Mouse (Mus musculus) myocyte (in vitro differentiated cells): ENCODE results near the gene Muc20. TPM values are rescaled to one million over a fixed set of nuclear protein-coding genes. Genes with fewer than 3 reads are reported as not detected.

ENCODE experiments used
- H3K27me3 ChIP-seq: one replicate; pipeline ENCODE4 v1.6.1; 2011; ENCODE audit not compliant: control insufficient read depth, insufficient read depth, insufficient read length
- H3K36me3 ChIP-seq: one replicate; pipeline ENCODE4 v1.6.1; 2011; ENCODE audit not compliant: control insufficient read depth, insufficient read depth
- H3K4me2 ChIP-seq: one replicate; pipeline ENCODE4 v1.6.1; 2011; ENCODE audit warnings: low read depth, control low read depth
- H3K4me3 ChIP-seq: one replicate; pipeline ENCODE4 v1.5.1; 2011; ENCODE audit warnings: mild to moderate bottlenecking, control low read depth, moderate library complexity
- H3K79me2 ChIP-seq: one replicate; pipeline ENCODE4 v1.6.1; 2011; ENCODE audit not compliant: control insufficient read depth, insufficient read depth
- H3ac ChIP-seq: one replicate; pipeline ENCODE4 v1.6.1; 2011; ENCODE audit not compliant: control insufficient read depth, insufficient read length
- CEBPB ChIP-seq: IDR thresholded peaks from 2 replicates; pipeline ENCODE4 v1.6.1; 2011; ENCODE audit warnings: mild to moderate bottlenecking, moderate library complexity; ENCODE audit not compliant: poor library complexity, insufficient read depth, severe bottlenecking
- E2F4 ChIP-seq: IDR thresholded peaks from one replicate; pipeline ENCODE4 v1.6.1; 2011; ENCODE audit warnings: mild to moderate bottlenecking, control low read depth, moderate library complexity; ENCODE audit not compliant: insufficient read depth
- MAX ChIP-seq: IDR thresholded peaks from one replicate; pipeline ENCODE4 v1.6.1; 2011; ENCODE audit warnings: low read depth, mild to moderate bottlenecking, control low read depth
- MYOD1 ChIP-seq, 3 experiments: IDR thresholded peaks; one replicate each; pipeline ENCODE4 v1.6.1; 2011; ENCODE audit warnings: control low read depth in 2 of 3, low read depth in 2 of 3, mild to moderate bottlenecking in 2 of 3, moderate library complexity in 1 of 3; ENCODE audit not compliant: insufficient read length in 2 of 3, control insufficient read depth in 1 of 3
- MYOG ChIP-seq, 3 experiments: IDR thresholded peaks; one replicate each; pipeline ENCODE4 v1.6.1; 2011; ENCODE audit warnings: control low read depth in 2 of 3, low read depth in 2 of 3, mild to moderate bottlenecking in 2 of 3; ENCODE audit not compliant: insufficient read length in 2 of 3, control insufficient read depth in 1 of 3, insufficient read depth in 1 of 3
- POLR2A ChIP-seq: IDR thresholded peaks from one replicate; pipeline ENCODE4 v1.6.1; 2011; ENCODE audit warnings: low read depth, mild to moderate bottlenecking, control low read depth, moderate library complexity; ENCODE audit not compliant: insufficient read length
- POLR2AphosphoS2 ChIP-seq: IDR thresholded peaks from one replicate; pipeline ENCODE4 v1.6.1; 2011; ENCODE audit warnings: low read depth, control low read depth; ENCODE audit not compliant: insufficient read length
- REST ChIP-seq: IDR thresholded peaks from one replicate; pipeline ENCODE4 v1.6.1; 2011; ENCODE audit warnings: mild to moderate bottlenecking, control low read depth, moderate library complexity; ENCODE audit not compliant: insufficient read depth, insufficient read length
- SRF ChIP-seq: IDR thresholded peaks from one replicate; pipeline ENCODE4 v1.6.1; 2011; ENCODE audit warnings: low read depth; ENCODE audit not compliant: control insufficient read depth, insufficient read length
- TCF12 ChIP-seq: IDR thresholded peaks from one replicate; pipeline ENCODE4 v1.6.1; 2011; ENCODE audit warnings: mild to moderate bottlenecking, control low read depth; ENCODE audit not compliant: poor library complexity, insufficient read depth, severe bottlenecking
- TCF3 ChIP-seq: IDR thresholded peaks from one replicate; pipeline ENCODE4 v1.6.1; 2011; ENCODE audit warnings: low read depth, control low read depth; ENCODE audit not compliant: insufficient read length
- USF1 ChIP-seq: IDR thresholded peaks from one replicate; pipeline ENCODE4 v1.6.1; 2011; ENCODE audit warnings: low read depth, mild to moderate bottlenecking, control low read depth, moderate library complexity
- polyA plus RNA-seq: library from polyadenylated mRNA; unstranded; fragments of >200 nt; fragmentation: generic; extraction: Trizol; gene quantifications from one replicate; pipeline ENCODE4 v1.2.1, GENCODE M21; 2012; ENCODE audit warnings: missing spikeins

The Muc20 gene
- polyA plus RNA-seq, 1 experiment = 0.01 TPM

GRCm38 (mm10) chr16:32824061-32824460, 26.8 kb upstream of the Muc20 start:
- Histone ChIP-seq H3ac (no peak overlapping the region), H3K36me3 (no peaks in the 10 kb centered on the region), H3K4me3 (no peak overlapping the region), H3K27me3 (no peaks in the 10 kb centered on the region), H3K4me2 (no peak overlapping the region), H3K79me2 (no peaks in the 10 kb centered on the region)
- TF ChIP-seq REST = no peak
- TF ChIP-seq POLR2AphosphoS2 = no peak
- TF ChIP-seq MYOG (IDR thresholded peaks at IDR 0.05; ENCODE audit: control insufficient read depth in 1 of 3, insufficient read depth in 1 of 3, insufficient read length in 2 of 3, low read depth in 2 of 3) = peak in 2 of 3 experiments; percentile 85 to 91
- TF ChIP-seq USF1 = no peak
- TF ChIP-seq MYOD1 (IDR thresholded peaks at IDR 0.05; ENCODE audit: control insufficient read depth in 1 of 3, insufficient read length in 2 of 3, low read depth in 2 of 3) = peak in 2 of 3 experiments; percentile 81 to 86

- TF ChIP-seq MYOD1 (IDR thresholded peaks at IDR 0.05; ENCODE audit: control insufficient read depth in 1 of 3, insufficient read length in 2 of 3, low read depth in 2 of 3) (peak in 1 of 3 experiments; percentile 6), SRF (no peak), TCF3 (no peak), E2F4 (no peak), POLR2AphosphoS2 (no peak), TCF12 (no peak), MYOG (IDR thresholded peaks at IDR 0.05; ENCODE audit: control insufficient read depth in 1 of 3, insufficient read depth in 1 of 3, insufficient read length in 2 of 3, low read depth in 2 of 3) (no peak), CEBPB (no peak)
- Histone ChIP-seq H3K79me2 (no peaks in the 10 kb centered on the region), H3K36me3 (no peaks in the 10 kb centered on the region)
Measured at GRCm38 (mm10) chr16:32823487-32823886, 26.3 kb upstream of the Muc20 start.

GRCm38 (mm10) chr16:32822881-32823280, 25.6 kb upstream of the Muc20 start:
- Histone ChIP-seq H3K4me2 (no peak overlapping the region), H3ac (no peak overlapping the region), H3K79me2 (no peaks in the 10 kb centered on the region), H3K27me3 (no peaks in the 10 kb centered on the region), H3K4me3 (no peak overlapping the region), H3K36me3 (no peaks in the 10 kb centered on the region)
- TF ChIP-seq TCF3 (no peak), POLR2A (no peak), MYOD1 (IDR thresholded peaks at IDR 0.05; ENCODE audit: control insufficient read depth in 1 of 3, insufficient read length in 2 of 3, low read depth in 2 of 3) (no peak), CEBPB (no peak), POLR2AphosphoS2 (no peak), MYOG (IDR thresholded peaks at IDR 0.05; ENCODE audit: control insufficient read depth in 1 of 3, insufficient read depth in 1 of 3, insufficient read length in 2 of 3, low read depth in 2 of 3) (no peak)

More at GRCm38 (mm10) chr16:32823487-32823886, 26.3 kb upstream of the Muc20 start:
- no peaks in the 10 kb centered on the region for H3K27me3 ChIP-seq
- no peak overlapping the region for H3ac ChIP-seq
- no peak overlapping the region for H3K4me2 ChIP-seq
- no peak overlapping the region for H3K4me3 ChIP-seq

GRCm38 (mm10) chr16:32822450-32822827, 25.2 kb upstream of the Muc20 start:
- H3K27me3 ChIP-seq = no peaks in the 10 kb centered on the region
- H3K4me2 ChIP-seq = no peak overlapping the region
- TF ChIP-seq CEBPB = no peak
- no peak for TF ChIP-seq MYOG (IDR thresholded peaks at IDR 0.05; ENCODE audit: control insufficient read depth in 1 of 3, insufficient read depth in 1 of 3, insufficient read length in 2 of 3, low read depth in 2 of 3)
- TF ChIP-seq POLR2A = no peak
- no peak for TF ChIP-seq SRF
- TF ChIP-seq TCF12 = no peak
- no peak for TF ChIP-seq REST
- TF ChIP-seq MYOD1 (IDR thresholded peaks at IDR 0.05; ENCODE audit: control insufficient read depth in 1 of 3, insufficient read length in 2 of 3, low read depth in 2 of 3) = no peak
- no peak for TF ChIP-seq MAX
- TF ChIP-seq USF1 = no peak
- no peak for TF ChIP-seq TCF3
- TF ChIP-seq POLR2AphosphoS2 = no peak
- TF ChIP-seq E2F4 = no peak
- no peaks in the 10 kb centered on the region for H3K36me3 ChIP-seq
- no peak overlapping the region for H3K4me3 ChIP-seq
- H3ac ChIP-seq = no peak overlapping the region
- H3K79me2 ChIP-seq = no peaks in the 10 kb centered on the region

GRCm38 (mm10) chr16:32821772-32822449, 24.7 kb upstream of the Muc20 start:
- Histone ChIP-seq H3K4me3 (no peak overlapping the region), H3K27me3 (no peaks in the 10 kb centered on the region), H3ac (no peak overlapping the region), H3K36me3 (no peaks in the 10 kb centered on the region), H3K79me2 (no peaks in the 10 kb centered on the region), H3K4me2 (no peak overlapping the region)
- TF ChIP-seq MAX (no peak), MYOG (IDR thresholded peaks at IDR 0.05; ENCODE audit: control insufficient read depth in 1 of 3, insufficient read depth in 1 of 3, insufficient read length in 2 of 3, low read depth in 2 of 3) (peak in 2 of 3 experiments; percentile 28 to 54), POLR2AphosphoS2 (no peak), CEBPB (no peak), SRF (no peak), TCF12 (no peak), USF1 (no peak), MYOD1 (IDR thresholded peaks at IDR 0.05; ENCODE audit: control insufficient read depth in 1 of 3, insufficient read length in 2 of 3, low read depth in 2 of 3) (peak in 2 of 3 experiments; percentile 27 to 74), REST (no peak), POLR2A (no peak), TCF3 (no peak)
